Mouse (Mus musculus): Measurements from ENCODE around the gene Rapgef1. TPM values are rescaled to one million over a fixed set of nuclear protein-coding genes. Genes with fewer than 3 reads are reported as not detected.
A peak's percentile ranks its signal among the peaks of the same experiment; 100 is the strongest.

The Rapgef1 gene
- polyA plus RNA-seq, 1 experiment from 2014 or later, result 17.2 TPM

DNA sequence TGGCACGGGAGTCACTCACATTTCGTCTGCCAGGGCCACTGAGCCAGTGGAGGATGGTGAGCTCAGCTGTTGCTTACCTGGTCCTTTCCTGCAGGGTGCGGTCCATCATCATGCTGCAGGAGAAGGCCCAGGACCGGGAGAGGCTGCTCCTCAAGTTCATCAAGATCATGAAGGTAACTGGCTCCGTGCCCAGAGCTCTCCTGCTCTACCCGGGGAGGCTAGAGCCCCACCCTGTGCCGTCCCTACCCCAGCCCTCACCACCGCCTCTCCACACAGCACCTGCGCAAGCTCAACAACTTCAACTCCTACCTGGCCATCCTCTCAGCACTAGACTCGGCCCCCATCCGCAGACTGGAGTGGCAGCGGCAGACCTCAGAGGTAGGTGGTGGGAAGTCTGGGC, 116.2 kb downstream of the Rapgef1 start:
- Histone ChIP-seq H3K9me3 (replicated peaks) (no peaks in the 10 kb centered on the region), H3K4me1 (0 out of 2 replicates have a peak, but pooled peaks cover 3% of the 10 kb centered on the region), H3K4me3 (no peak overlapping the region), H3K36me3 (peaks cover 97% of the 10 kb centered on the region), H3K27ac (no peak overlapping the region), H3K27me3 (ENCODE audit: low read depth, poor library complexity, severe bottlenecking) (no peaks in the 10 kb centered on the region)
- WGBS, result 94% methylated on average over 12 of the region's 12 CpGs
- no peak for DNase-seq (ENCODE audit: low spot score)

DNA sequence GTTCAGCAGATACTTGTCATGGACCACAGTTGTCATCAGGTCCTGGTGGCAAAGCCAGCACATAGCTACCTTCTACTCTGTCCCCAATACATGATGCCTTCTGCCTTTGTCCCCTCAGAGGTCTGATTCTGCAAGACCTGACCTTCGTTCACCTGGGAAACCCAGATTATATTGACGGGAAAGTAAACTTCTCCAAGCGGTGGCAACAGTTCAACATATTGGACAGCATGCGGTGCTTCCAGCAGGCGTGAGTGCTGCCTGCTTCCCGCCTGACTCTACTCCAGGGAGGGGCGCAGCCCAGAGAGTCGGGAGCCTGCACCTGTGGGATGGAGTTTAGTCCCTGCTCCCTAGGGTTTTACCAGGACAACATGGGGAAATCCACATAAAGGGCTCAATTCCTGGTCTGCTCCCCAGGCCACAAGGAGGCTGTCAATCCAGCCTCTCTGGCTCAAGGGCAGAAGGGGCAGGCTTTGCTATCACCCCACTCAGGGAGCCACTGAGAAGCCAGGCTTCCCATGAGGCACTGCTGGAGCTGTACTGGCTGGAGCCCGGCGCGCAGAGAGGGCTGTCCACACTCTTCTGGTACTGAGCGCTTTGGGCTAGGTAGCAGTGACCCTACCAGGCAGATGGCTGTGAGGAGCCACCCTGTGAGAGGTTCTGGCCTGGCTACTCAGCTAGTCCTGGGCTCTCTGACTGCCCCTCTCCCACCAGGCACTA, 117.8 kb downstream of the Rapgef1 start:
- no peaks in the 10 kb centered on the region for H3K9me3 ChIP-seq (replicated peaks)
- no peak overlapping the region for H3K27ac ChIP-seq
- H3K4me1 ChIP-seq, result 0 out of 2 replicates have a peak, but pooled peaks cover 3% of the 10 kb centered on the region
- WGBS, result 89% methylated on average over 12 of the region's 12 CpGs
- H3K27me3 ChIP-seq (ENCODE audit: low read depth, poor library complexity, severe bottlenecking), result no peaks in the 10 kb centered on the region
- peaks cover 82% of the 10 kb centered on the region for H3K36me3 ChIP-seq
- no peak overlapping the region for H3K4me3 ChIP-seq
- no peak for DNase-seq (ENCODE audit: low spot score)

DNA sequence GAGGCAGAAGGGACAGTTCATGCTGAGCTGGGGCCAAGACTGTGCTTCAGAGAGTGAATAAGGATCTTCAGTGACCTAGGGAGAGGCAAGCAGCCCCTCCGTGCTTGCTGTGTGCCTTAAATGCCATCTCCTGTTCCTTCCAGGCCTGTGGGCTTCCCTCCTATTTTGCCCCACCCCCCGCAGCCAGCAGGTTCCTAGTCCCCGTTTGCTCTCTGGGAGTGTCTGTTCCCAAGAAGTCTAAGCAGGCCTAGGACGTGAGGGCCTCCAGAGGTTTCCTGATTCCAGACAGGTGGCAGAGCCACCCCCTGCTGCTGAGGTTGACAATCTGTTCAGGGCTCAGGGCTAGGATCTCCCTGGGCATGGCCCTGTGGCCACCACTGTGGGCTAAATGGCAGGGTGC, 119.3 kb downstream of the Rapgef1 start:
- peaks cover 68% of the 10 kb centered on the region for H3K36me3 ChIP-seq
- H3K9me3 ChIP-seq (replicated peaks), result no peaks in the 10 kb centered on the region
- WGBS, result 60% methylated on average over 4 of the region's 4 CpGs
- no peak for DNase-seq (ENCODE audit: low spot score)
- no peak overlapping the region for H3K4me3 ChIP-seq
- no peak overlapping the region for H3K27ac ChIP-seq
- H3K27me3 ChIP-seq (ENCODE audit: low read depth, poor library complexity, severe bottlenecking), result no peaks in the 10 kb centered on the region
- H3K4me1 ChIP-seq, result 0 out of 2 replicates have a peak, but pooled peaks cover 3% of the 10 kb centered on the region

DNA sequence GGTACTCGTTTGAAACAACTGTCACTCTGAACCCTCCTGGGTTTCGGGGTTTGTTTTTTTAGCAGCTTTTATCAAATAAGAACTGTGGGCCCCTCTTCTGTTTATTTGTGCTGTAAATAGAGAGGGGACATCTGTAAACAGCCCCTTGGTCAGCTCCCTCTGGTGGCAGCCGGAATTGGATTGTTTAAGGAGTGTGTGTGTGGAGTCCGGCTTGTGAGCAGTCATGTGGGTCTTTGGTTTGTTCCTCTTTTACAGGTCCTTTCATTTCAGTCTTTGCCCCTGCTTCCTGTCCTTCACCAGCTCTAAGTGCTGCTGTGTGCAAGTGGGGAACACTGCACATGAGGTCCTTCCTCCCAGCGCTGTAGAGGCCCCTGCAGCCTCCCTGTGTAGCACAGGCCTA, 119.8 kb downstream of the Rapgef1 start:
- Histone ChIP-seq H3K36me3 (peaks cover 62% of the 10 kb centered on the region), H3K9me3 (replicated peaks) (no peaks in the 10 kb centered on the region), H3K4me3 (no peak overlapping the region), H3K4me1 (0 out of 2 replicates have a peak, but pooled peaks cover 3% of the 10 kb centered on the region), H3K27me3 (ENCODE audit: low read depth, poor library complexity, severe bottlenecking) (no peaks in the 10 kb centered on the region), H3K27ac (no peak overlapping the region)
- 57% methylated on average over 5 of the region's 5 CpGs for WGBS
- DNase-seq (ENCODE audit: low spot score), result no peak

DNA sequence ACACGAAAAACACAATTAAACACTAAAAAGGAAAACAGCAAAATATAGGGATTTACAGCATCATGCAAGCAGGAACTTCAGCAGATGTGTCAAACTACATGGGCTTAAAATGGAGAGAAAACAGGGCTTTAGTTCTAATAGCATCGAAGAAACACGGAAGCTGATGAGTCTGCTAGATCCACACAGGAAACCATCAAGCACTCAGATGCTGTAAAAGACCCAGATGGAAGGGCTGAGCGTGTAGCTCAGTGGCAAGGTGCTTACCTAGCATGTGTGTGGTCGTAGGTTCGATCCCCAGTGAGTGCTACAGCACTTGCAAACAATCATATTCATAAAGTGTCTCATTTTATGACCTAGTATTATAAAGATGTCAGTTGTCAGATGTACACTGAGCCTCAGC, 121.7 kb downstream of the Rapgef1 start:
- H3K27me3 ChIP-seq (ENCODE audit: low read depth, poor library complexity, severe bottlenecking), result peaks cover 17% of the 10 kb centered on the region
- H3K9me3 ChIP-seq (replicated peaks), result no peaks in the 10 kb centered on the region
- 93% methylated on average over 6 of the region's 6 CpGs for WGBS
- H3K36me3 ChIP-seq, result peaks cover 44% of the 10 kb centered on the region
- H3K4me3 ChIP-seq, result no peak overlapping the region
- no peak for DNase-seq (ENCODE audit: low spot score)
- 0 out of 2 replicates have a peak, but pooled peaks cover 3% of the 10 kb centered on the region for H3K4me1 ChIP-seq
- H3K27ac ChIP-seq, result no peak overlapping the region

DNA sequence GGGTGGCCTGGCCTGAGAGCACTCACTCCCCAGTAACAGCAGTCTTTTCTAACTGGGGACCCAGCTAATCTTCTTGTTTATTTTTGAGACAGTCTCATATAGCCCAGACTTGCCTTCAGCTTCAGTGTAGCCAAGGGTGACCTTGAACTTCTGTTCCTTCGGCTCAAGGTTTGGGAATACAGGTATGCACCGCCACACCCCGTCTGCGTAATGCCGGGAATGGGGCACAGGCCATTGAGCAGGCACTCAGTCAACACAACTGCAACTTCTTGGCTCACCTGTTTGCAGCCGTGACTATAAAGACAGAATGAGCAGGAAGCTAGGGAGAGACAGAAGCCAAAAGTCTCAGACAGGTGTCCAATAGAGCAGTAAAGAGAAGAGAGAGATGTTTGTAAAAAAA, 124.7 kb downstream of the Rapgef1 start:
- 89% methylated on average over 6 of the region's 6 CpGs for WGBS
- Histone ChIP-seq H3K27me3 (ENCODE audit: low read depth, poor library complexity, severe bottlenecking) (peaks cover 47% of the 10 kb centered on the region), H3K4me1 (peaks cover 7% of the 10 kb centered on the region), H3K27ac (no peak overlapping the region), H3K36me3 (peaks cover 13% of the 10 kb centered on the region), H3K4me3 (no peak overlapping the region), H3K9me3 (replicated peaks) (no peaks in the 10 kb centered on the region)
- DNase-seq (ENCODE audit: low spot score), result no peak

DNA sequence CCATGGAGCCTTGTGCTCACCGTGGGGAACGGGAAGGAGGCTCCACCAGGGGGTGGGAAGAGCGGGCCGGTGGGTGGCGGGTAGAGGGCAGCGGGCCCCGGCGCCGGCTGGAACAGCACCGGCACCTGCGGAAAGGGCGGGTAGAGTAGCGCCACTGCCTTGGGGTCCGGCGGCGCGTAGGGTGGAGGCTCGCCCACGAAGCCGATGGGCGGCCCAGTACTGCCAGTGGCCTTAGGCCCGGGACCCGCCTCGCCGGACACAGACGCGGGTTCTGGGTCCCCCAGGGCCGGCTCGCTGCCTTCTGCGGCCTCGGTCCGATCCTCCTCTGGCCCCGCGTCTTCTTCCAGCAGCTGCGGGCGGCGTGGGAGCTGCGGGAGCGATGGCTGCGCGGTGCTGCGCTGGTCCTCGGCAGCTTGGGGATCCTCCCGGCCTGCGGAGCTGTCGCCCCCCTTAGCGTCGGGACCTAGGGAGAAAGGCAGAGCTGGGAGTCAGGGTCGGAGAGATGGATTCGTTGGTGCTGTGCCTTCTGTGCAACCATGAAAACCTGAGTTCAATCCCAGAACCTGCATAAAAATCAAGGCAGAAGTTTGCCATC, 127.8 kb downstream of the Rapgef1 start:
- DNase-seq (ENCODE audit: low spot score), result no peak
- Histone ChIP-seq H3K4me3 (peak overlapping the region; percentile 47), H3K9me3 (replicated peaks) (no peaks in the 10 kb centered on the region), H3K27ac (peak overlapping the region; percentile 26), H3K27me3 (ENCODE audit: low read depth, poor library complexity, severe bottlenecking) (peaks cover 77% of the 10 kb centered on the region), H3K36me3 (no peaks in the 10 kb centered on the region), H3K4me1 (peaks cover 19% of the 10 kb centered on the region)
- 4% methylated on average over 50 of the region's 50 CpGs for WGBS

DNA sequence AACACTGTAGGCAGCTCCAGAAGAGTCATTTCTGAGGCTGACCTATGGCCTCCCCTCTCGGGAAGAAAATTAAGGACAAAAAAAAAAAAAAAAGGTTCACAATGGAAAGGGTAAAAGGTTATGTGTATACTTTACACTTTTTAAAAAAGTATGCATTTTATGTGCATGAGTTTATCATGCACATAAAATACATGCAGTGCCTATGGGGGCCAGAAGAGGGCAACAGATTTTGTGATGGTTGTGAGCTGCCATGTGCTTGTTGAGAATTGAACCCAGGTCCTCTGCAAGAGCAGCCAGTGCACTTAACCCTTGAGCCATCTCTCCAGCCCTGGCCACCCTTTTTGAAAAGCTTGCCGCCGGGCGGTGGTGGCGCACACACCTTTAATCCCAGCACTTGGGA, 128.3 kb downstream of the Rapgef1 start:
- Histone ChIP-seq H3K36me3 (no peaks in the 10 kb centered on the region), H3K4me1 (peaks cover 19% of the 10 kb centered on the region), H3K27me3 (ENCODE audit: low read depth, poor library complexity, severe bottlenecking) (peaks cover 83% of the 10 kb centered on the region), H3K9me3 (replicated peaks) (no peaks in the 10 kb centered on the region), H3K4me3 (no peak overlapping the region), H3K27ac (no peak overlapping the region)
- DNase-seq (ENCODE audit: low spot score), result no peak
- WGBS, result 54% methylated on average over 5 of the region's 5 CpGs

DNA sequence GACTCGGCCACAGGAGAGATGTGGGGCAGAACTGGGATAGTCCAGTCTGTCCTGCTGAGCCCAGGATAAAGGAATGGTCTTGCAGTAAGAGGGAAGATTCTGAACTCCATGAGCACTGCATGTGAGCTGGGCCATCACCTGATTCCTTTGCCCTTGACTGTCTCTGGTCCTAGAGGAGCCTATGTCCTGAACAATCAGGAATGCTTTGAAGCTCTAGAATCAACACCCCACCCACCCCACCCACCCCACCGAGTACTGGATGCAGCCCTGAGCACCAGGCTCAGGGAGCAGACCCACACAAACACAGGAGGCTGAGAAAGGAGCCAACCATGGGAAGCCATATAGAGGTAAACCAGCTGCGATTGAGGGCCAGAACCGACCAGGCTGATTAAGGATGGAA, 129.0 kb downstream of the Rapgef1 start:
- Histone ChIP-seq H3K9me3 (replicated peaks) (no peaks in the 10 kb centered on the region), H3K27me3 (ENCODE audit: low read depth, poor library complexity, severe bottlenecking) (peaks cover 90% of the 10 kb centered on the region), H3K4me1 (peaks cover 19% of the 10 kb centered on the region), H3K27ac (no peak overlapping the region), H3K4me3 (no peak overlapping the region), H3K36me3 (no peaks in the 10 kb centered on the region)
- no peak for DNase-seq (ENCODE audit: low spot score)
- 85% methylated on average over 4 of the region's 4 CpGs for WGBS

DNA sequence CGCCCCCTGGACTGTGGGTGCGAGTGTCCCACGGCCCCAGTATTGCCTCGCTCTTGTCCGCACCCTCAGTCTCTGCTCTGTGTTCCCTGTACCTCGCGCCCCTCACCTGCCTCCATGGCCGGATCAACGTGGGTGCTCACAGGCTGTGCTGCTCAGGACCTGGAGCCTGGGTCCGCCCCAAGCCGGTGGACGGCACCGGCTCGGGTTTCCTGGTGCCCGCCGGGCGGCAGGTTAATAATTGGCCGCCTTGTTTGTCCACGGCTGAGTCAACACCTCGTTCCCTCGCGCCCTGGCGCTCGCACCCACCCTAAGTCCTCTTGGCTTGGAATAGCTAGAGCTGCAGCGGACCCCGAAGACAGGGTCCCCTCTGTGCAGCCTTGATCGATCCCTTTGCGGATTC, 132.0 kb downstream of the Rapgef1 start, which contains the start of gene Gm13420:
Gene Gm13420 (minus strand): TSS at position 189 of the 400 bp plus-strand sequence.
- DNase-seq (ENCODE audit: low spot score), result peak; percentile 43
- Histone ChIP-seq H3K27ac (peak within 1 kb of the TSS; percentile 34; the same call in 1 of the 2 replicates), H3K9me3 (replicated peaks) (no peaks in the 10 kb centered on the region), H3K4me1 (peaks cover 19% of the 10 kb centered on the region), H3K4me3 (peak within 1 kb of the TSS; percentile 32), H3K36me3 (no peaks in the 10 kb centered on the region), H3K27me3 (ENCODE audit: low read depth, poor library complexity, severe bottlenecking) (peaks cover 70% of the 10 kb centered on the region)
- 8% methylated on average over 28 of the region's 28 CpGs for WGBS

DNA sequence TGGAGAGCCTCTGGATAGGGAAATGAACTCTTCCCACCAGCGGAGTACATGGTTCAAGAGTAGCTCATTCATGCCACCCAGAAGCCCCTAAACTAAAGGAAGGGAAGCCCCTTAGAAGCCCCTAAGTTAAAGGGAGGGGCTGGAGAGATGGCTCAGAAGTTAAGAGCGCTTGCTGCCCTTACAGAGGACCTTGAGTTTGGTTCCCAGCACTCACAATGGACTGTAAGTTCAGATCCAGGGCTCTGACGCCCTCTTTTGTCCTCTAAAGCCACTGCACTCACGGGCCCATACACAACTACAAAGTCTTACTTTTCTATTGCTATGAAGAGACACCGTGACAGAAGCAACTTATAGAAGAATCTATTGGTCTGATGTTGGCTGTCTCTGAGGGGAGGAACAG, 132.9 kb downstream of the Rapgef1 start:
- peaks cover 61% of the 10 kb centered on the region for H3K27me3 ChIP-seq (ENCODE audit: low read depth, poor library complexity, severe bottlenecking)
- no peaks in the 10 kb centered on the region for H3K36me3 ChIP-seq
- H3K9me3 ChIP-seq (replicated peaks), result no peaks in the 10 kb centered on the region
- DNase-seq (ENCODE audit: low spot score), result no peak
- 88% methylated on average over 5 of the region's 5 CpGs for WGBS
- no peak overlapping the region for H3K4me3 ChIP-seq
- H3K4me1 ChIP-seq, result peaks cover 14% of the 10 kb centered on the region
- H3K27ac ChIP-seq, result no peak overlapping the region

DNA sequence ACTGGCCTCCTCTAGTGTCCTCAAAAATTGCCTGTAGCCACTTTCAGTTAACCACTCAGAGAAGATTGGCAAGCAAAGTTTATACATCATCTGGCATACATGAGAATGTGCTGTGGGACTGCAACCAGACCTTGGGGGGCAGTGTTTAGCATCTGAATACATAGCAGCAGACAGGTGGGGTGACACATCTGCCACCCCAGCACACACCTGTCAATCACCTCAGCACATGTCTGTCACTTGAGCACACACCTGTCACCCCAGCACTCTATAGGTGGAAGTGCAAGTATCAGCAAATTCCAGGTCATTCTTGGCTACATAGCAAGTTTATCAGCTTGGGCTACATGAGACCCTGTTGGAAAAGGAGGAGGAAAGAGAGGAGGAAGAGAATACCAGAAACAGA, 136.2 kb downstream of the Rapgef1 start:
- Histone ChIP-seq H3K4me1 (peaks cover 11% of the 10 kb centered on the region), H3K27me3 (ENCODE audit: low read depth, poor library complexity, severe bottlenecking) (peaks cover 29% of the 10 kb centered on the region), H3K27ac (no peak overlapping the region), H3K9me3 (replicated peaks) (no peaks in the 10 kb centered on the region), H3K4me3 (no peak overlapping the region), H3K36me3 (no peaks in the 10 kb centered on the region)
- DNase-seq (ENCODE audit: low spot score), result no peak

DNA sequence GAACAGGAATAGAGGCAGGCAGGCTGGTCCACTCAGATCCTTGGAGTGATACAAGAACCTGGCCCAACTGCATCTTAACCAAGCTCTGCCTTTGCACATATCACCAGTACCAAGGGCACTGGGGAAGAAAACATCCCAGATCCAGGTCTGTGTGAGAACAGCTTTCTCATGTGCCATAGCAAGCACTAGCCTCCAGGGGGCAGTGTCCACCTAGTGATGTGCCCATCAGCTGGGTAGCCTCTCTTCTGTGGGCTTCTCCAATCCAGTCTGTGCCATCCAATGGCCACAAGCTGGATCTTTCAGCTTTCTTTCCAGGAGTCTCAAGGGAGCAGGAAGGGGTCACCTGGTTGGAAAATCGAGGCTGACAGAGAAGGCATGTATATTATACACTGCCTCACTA, 145.3 kb downstream of the Rapgef1 start:
- WGBS, result 6% methylated on average over 1 of the region's 1 CpGs
- H3K36me3 ChIP-seq, result no peaks in the 10 kb centered on the region
- peak; percentile 80 for DNase-seq (ENCODE audit: low spot score)
- peaks cover 7% of the 10 kb centered on the region; the same call in 1 of the 2 replicates for H3K27me3 ChIP-seq (ENCODE audit: low read depth, poor library complexity, severe bottlenecking)
- no peaks in the 10 kb centered on the region for H3K9me3 ChIP-seq (replicated peaks)
- no peaks in the 10 kb centered on the region for H3K4me1 ChIP-seq
- no peak overlapping the region for H3K4me3 ChIP-seq
- H3K27ac ChIP-seq, result no peak overlapping the region
